Mouse (Mus musculus): Measurements from ENCODE around the gene Rdx.

DNA sequence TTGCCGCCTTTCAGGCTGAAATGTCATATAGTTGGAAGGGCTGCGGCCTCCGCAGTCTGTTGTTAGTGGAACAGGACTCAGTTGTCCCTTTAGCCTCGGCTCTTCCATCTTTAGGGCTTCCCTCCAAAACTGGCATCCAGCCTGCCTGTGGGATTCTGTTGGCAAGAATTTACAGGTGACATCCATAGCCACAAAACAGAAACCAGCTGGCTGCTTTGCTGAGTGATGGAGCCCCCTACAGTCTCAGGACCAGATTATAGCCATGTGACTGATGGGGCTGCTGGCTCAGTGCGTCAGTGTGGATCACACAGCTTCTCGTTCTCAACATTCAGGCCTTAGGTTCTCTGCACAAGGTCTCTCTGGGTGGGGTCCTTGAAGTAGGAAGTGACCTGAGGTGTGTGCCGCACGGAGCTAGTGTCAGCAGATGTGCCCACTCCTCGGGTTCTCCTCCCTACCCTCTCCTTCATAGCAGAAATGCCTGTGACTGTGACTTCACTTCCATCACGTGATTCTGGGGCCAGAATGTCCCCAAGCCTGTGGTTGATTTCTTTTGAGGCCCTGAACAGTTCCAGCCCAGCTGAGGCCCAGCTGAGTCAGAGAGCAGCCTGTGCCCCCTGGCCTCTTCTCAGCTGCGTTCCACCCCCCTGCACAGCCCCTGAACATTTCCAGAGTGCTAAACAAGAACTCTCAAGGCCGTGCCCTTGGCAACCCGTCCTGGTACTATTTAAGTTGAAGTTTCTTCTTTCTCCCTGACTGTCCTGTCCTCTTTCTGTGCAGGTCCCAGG, 55.3 kb downstream of the Rdx start:
- TF ChIP-seq CTCF (IDR thresholded peaks at IDR 0.05; ENCODE audit: control insufficient read depth, insufficient read depth, low read length) (no peak), POLR2A (IDR thresholded peaks at IDR 0.05; ENCODE audit: borderline replicate concordance, control insufficient read depth, low read depth, low read length) (no peak)

All from bone marrow, adult 2 months (tissue).